Mouse (Mus musculus): Measurements from ENCODE around the gene Ikbkg. TPM values are rescaled to one million over a fixed set of nuclear protein-coding genes. Genes with fewer than 3 reads are reported as not detected.
"Not testable (repeated sequence)": the region's sequence is repeated elsewhere in the genome, so short reads cannot be mapped to it uniquely, and the experiment has no call there.

Gene Ikbkg
- polyA plus RNA-seq, 1 experiment from 2014 or later = 18.3 TPM

- ATAC-seq (ENCODE audit: low read depth) = peak; percentile 59
- no peaks in the 10 kb centered on the region for H3K36me3 ChIP-seq (ENCODE audit: control insufficient read depth, insufficient read depth, low read length)
- H3K9ac ChIP-seq (replicated peaks; ENCODE audit: low read depth, low read length) = peak overlapping the region; percentile 26; the same call in 1 of the 2 replicates
- H3K4me3 ChIP-seq (ENCODE audit: low read depth, low read length) = peak overlapping the region; percentile 46
- H3K9me3 ChIP-seq (ENCODE audit: control insufficient read depth, low read length) = no peaks in the 10 kb centered on the region
- no peaks in the 10 kb centered on the region for H3K27me3 ChIP-seq (ENCODE audit: control insufficient read depth, insufficient read depth, low read length)
- H3K27ac ChIP-seq (ENCODE audit: low read depth, low read length) = peak overlapping the region; percentile 62; the same call in 1 of the 2 replicates
- 21% methylated on average over 35 of the region's 35 CpGs for WGBS
- H3K4me2 ChIP-seq (ENCODE audit: low read depth, low read length) = peak overlapping the region; percentile 47
- peaks cover 8% of the 10 kb centered on the region; the same call in 1 of the 2 replicates for H3K4me1 ChIP-seq (ENCODE audit: control insufficient read depth, insufficient read depth, low read length)
These were observed 35.2 kb downstream of the Ikbkg start for GRCm38 (mm10) chrX:74428146-74428825.

DNA sequence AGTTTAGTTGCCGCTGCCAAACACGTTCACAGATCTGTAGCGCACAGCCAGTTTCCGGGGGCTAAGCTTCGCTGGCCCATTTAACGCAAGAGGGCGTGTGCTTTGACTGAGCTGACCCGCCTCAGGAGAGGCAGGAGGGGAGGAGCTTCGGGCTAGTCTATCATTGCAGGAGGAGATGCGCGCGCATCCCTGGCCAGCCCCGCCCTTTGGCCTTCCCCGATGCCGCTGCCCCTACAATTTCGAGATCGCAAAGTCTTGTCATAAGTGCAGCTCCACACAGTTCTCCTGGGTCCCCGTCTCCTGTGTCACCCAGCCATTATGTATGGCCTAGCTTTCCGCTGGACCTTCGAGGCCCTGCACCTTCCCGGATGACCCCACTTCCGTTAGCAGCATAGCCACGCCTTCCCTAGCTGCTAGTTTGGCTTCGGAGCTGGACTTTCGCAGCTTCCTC lies 35.8 kb downstream of the Ikbkg start, which contains the start of gene G6pdx:
Gene G6pdx (minus strand): TSS at position 369 of the 451 bp plus-strand sequence.
- H3K27ac ChIP-seq (ENCODE audit: low read depth, low read length) = peak within 1 kb of the TSS; percentile 62
- WGBS = 15% methylated on average over 25 of the region's 25 CpGs
- H3K27me3 ChIP-seq (ENCODE audit: control insufficient read depth, insufficient read depth, low read length) = no peaks in the 10 kb centered on the region
- peaks cover 8% of the 10 kb centered on the region; the same call in 1 of the 2 replicates for H3K4me1 ChIP-seq (ENCODE audit: control insufficient read depth, insufficient read depth, low read length)
- ATAC-seq (ENCODE audit: low read depth) = peak; percentile 88
- H3K36me3 ChIP-seq (ENCODE audit: control insufficient read depth, insufficient read depth, low read length) = no peaks in the 10 kb centered on the region; the same call in 1 of the 2 replicates
- H3K9me3 ChIP-seq (ENCODE audit: control insufficient read depth, low read length) = no peaks in the 10 kb centered on the region
- peak within 1 kb of the TSS; percentile 46 for H3K4me3 ChIP-seq (ENCODE audit: low read depth, low read length)
- H3K4me2 ChIP-seq (ENCODE audit: low read depth, low read length) = peak within 1 kb of the TSS; percentile 48
- peak within 1 kb of the TSS; percentile 34 for H3K9ac ChIP-seq (replicated peaks; ENCODE audit: low read depth, low read length)

DNA sequence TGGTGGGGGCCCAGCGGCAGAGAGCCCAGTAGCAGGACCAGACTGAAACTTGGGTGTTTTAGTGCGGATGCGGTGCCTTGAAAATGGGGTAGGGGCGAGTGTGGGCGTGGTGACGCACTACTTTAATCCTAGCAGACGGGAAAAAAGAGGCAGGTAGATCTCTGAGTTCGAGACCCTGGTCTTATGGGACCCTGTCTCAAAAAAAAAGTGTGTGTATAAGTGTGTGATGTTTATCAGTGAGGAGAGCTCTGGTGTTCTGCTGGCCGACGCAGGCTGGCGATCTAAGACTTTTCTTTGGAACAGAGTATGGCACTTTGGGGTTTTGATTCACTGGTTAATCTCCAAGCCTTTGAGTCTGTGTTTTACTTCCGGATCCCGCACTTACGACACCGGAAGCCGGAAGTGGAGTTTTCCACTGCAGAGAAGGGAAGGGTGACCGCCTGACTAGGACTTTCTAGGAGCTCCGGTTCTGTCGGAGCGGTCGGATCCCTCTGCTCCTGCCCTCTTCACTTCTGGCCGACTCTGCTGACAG lies 36.3 kb downstream of the Ikbkg start:
- Histone ChIP-seq H3K9me3 (ENCODE audit: control insufficient read depth, low read length) (no peaks in the 10 kb centered on the region), H3K4me2 (ENCODE audit: low read depth, low read length) (peak overlapping the region; percentile 48), H3K4me3 (ENCODE audit: low read depth, low read length) (peak overlapping the region; percentile 46), H3K9ac (replicated peaks; ENCODE audit: low read depth, low read length) (peak overlapping the region; percentile 34; the same call in 1 of the 2 replicates), H3K27me3 (ENCODE audit: control insufficient read depth, insufficient read depth, low read length) (no peaks in the 10 kb centered on the region), H3K36me3 (ENCODE audit: control insufficient read depth, insufficient read depth, low read length) (no peaks in the 10 kb centered on the region; the same call in 1 of the 2 replicates), H3K27ac (ENCODE audit: low read depth, low read length) (peak overlapping the region; percentile 62), H3K4me1 (ENCODE audit: control insufficient read depth, insufficient read depth, low read length) (peaks cover 8% of the 10 kb centered on the region; the same call in 1 of the 2 replicates)
- WGBS = 17% methylated on average over 20 of the region's 22 CpGs
- ATAC-seq (ENCODE audit: low read depth) = peak; percentile 72

DNA sequence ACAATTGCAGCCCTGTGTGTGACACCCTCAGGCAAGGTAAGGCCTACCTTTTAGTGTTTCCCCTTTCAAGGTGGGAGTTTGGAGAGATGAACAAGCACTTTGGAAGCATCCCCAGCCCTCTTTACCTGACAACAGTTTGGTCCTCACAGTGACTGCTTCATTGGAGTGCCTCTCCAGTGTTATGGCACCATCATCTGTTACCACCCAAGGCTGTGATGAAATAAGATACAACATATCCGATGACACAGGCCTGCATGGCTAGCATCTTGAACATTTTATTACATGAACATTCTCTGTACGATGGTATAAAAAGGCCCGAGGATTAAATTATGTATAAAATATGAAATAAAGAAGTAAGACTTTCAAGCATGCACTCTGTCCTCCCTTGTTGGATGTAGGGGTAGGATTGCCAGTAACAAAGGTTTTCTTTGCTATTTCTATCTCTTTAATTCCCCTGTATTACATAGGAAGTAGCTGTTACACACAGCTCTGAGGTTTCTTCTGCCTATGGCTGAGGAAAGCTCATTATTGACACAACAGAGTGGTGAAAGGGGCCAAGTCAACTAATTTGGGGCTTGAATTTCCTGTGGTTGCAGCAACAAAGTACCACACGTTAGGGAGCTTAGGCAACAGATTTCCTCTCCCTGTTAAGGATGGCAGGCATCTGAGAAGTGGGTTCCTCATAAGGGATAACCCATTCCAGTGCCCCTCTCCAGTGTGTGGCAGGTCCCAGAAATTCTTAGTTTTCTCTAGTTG lies 58.2 kb downstream of the Ikbkg start:
- Histone ChIP-seq H3K27ac (ENCODE audit: low read depth, low read length) (no peak overlapping the region), H3K4me1 (ENCODE audit: control insufficient read depth, insufficient read depth, low read length) (no peaks in the 10 kb centered on the region), H3K4me2 (ENCODE audit: low read depth, low read length) (no peak overlapping the region), H3K36me3 (ENCODE audit: control insufficient read depth, insufficient read depth, low read length) (no peaks in the 10 kb centered on the region), H3K27me3 (ENCODE audit: control insufficient read depth, insufficient read depth, low read length) (no peaks in the 10 kb centered on the region), H3K9ac (replicated peaks; ENCODE audit: low read depth, low read length) (no peak overlapping the region), H3K4me3 (ENCODE audit: low read depth, low read length) (no peak overlapping the region), H3K9me3 (ENCODE audit: control insufficient read depth, low read length) (no peaks in the 10 kb centered on the region)
- ATAC-seq (ENCODE audit: low read depth) = no peak
- 84% methylated on average over 4 of the region's 4 CpGs for WGBS

DNA sequence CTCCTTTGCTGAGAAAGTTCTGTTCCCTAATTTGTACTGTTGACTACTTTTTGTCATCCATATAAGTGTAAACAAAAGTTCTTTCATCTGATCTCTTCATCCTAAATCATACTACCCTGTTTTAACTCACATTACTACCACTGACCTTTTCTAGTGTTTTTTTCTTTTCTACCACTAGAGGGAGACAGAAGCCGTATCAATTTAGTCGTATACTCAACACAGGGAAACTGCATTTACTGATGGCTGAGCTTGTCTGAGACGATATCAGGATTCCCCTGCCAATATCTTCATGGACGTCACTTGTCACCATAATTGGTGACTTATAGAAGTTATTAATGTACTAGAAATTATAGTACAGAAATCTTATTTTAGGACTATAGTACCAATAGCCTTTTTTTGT lies 59.7 kb downstream of the Ikbkg start:
- 14% methylated on average over 4 of the region's 4 CpGs for WGBS
- no peaks in the 10 kb centered on the region for H3K27me3 ChIP-seq (ENCODE audit: control insufficient read depth, insufficient read depth, low read length)
- H3K4me3 ChIP-seq (ENCODE audit: low read depth, low read length) = no peak overlapping the region
- no peaks in the 10 kb centered on the region for H3K36me3 ChIP-seq (ENCODE audit: control insufficient read depth, insufficient read depth, low read length)
- H3K4me1 ChIP-seq (ENCODE audit: control insufficient read depth, insufficient read depth, low read length) = no peaks in the 10 kb centered on the region
- peak; percentile 85; the same call in 1 of the 2 replicates for ATAC-seq (ENCODE audit: low read depth)
- H3K9ac ChIP-seq (replicated peaks; ENCODE audit: low read depth, low read length) = no peak overlapping the region
- H3K9me3 ChIP-seq (ENCODE audit: control insufficient read depth, low read length) = no peaks in the 10 kb centered on the region
- no peak overlapping the region for H3K4me2 ChIP-seq (ENCODE audit: low read depth, low read length)
- no peak overlapping the region for H3K27ac ChIP-seq (ENCODE audit: low read depth, low read length)

DNA sequence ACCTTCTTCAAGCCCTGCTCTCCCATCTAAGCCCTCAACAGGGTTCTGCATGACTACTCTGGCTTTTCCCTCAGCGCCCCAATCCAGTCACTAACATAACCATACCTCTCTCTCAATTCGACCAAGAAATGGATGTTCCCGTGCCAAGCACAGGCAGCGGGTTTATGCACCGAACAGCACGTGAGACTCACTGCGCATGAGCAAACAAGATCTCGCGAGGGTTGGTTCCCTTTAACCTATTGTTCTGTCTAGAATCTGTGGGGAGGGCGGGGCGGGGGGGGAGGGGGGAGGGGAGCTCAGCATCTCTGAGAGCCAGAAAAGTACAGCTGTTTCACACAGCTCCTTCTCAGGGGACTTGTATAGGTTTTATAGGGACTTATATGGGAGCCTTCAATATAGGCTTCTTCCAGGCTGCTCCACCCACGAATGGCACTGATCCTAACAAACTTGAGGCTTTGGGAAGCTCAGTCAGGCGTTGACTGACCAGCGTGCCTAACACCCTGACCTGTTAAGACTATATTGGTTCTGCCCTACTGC lies 88.3 kb downstream of the Ikbkg start, which contains the start of gene Gm6880:
Gene Gm6880 (minus strand): TSS at position 51 of the 537 bp plus-strand sequence.
- not testable (repeated sequence) for ATAC-seq (ENCODE audit: low read depth); H3K27me3 ChIP-seq (ENCODE audit: control insufficient read depth, insufficient read depth, low read length); H3K36me3 ChIP-seq (ENCODE audit: control insufficient read depth, insufficient read depth, low read length); H3K4me1 ChIP-seq (ENCODE audit: control insufficient read depth, insufficient read depth, low read length); H3K4me3 ChIP-seq (ENCODE audit: low read depth, low read length); H3K27ac ChIP-seq (ENCODE audit: low read depth, low read length); H3K9me3 ChIP-seq (ENCODE audit: control insufficient read depth, low read length); H3K4me2 ChIP-seq (ENCODE audit: low read depth, low read length); H3K9ac ChIP-seq (replicated peaks; ENCODE audit: low read depth, low read length)
- WGBS = 79% methylated on average over 12 of the region's 14 CpGs

GRCm38 (mm10) chrX:74497131-74497530 lies 104.0 kb downstream of the Ikbkg start:
- no peaks in the 10 kb centered on the region for H3K9me3 ChIP-seq (ENCODE audit: control insufficient read depth, low read length)
- H3K27me3 ChIP-seq (ENCODE audit: control insufficient read depth, insufficient read depth, low read length) = no peaks in the 10 kb centered on the region
- 64% methylated on average over 1 of the region's 1 CpGs for WGBS
- no peaks in the 10 kb centered on the region for H3K4me1 ChIP-seq (ENCODE audit: control insufficient read depth, insufficient read depth, low read length)
- no peak overlapping the region for H3K9ac ChIP-seq (replicated peaks; ENCODE audit: low read depth, low read length)
- no peaks in the 10 kb centered on the region for H3K36me3 ChIP-seq (ENCODE audit: control insufficient read depth, insufficient read depth, low read length)
- no peak for ATAC-seq (ENCODE audit: low read depth)
- H3K27ac ChIP-seq (ENCODE audit: low read depth, low read length) = no peak overlapping the region
- no peak overlapping the region for H3K4me2 ChIP-seq (ENCODE audit: low read depth, low read length)
- H3K4me3 ChIP-seq (ENCODE audit: low read depth, low read length) = no peak overlapping the region
